Mouse (Mus musculus) G1E (cell line): ENCODE data around the gene Zc3hc1. TPM values are rescaled to one million over a fixed set of nuclear protein-coding genes. Genes with fewer than 3 reads are reported as not detected.
"Not testable (repeated sequence)": the region's sequence is repeated elsewhere in the genome, so short reads cannot be mapped to it uniquely, and the experiment has no call there.

Source experiments
- ATAC-seq: 2 replicates; pipeline ENCODE4 v1.8.0; 2016; ENCODE audit warnings: mild to moderate bottlenecking; ENCODE audit not compliant: insufficient number of reproducible peaks, poor library complexity, low FRiP score, severe bottlenecking; ENCODE audit errors: extremely low read depth
- DNase-seq: peaks from one replicate; pipeline ENCODE4 v3.0.0; 2012; ENCODE audit warnings: low spot score
- H3K27me3 ChIP-seq: 2 replicates; pipeline ENCODE4 v1.6.1; 2012; ENCODE audit warnings: mild to moderate bottlenecking, low read length, inconsistent platforms; ENCODE audit not compliant: insufficient read depth
- H3K36me3 ChIP-seq: replicated peaks from 2 replicates; pipeline ENCODE3; 2012; ENCODE audit warnings: mild to moderate bottlenecking, inconsistent platforms
- H3K4me1 ChIP-seq: 2 replicates; pipeline ENCODE4 v1.6.1; 2012; ENCODE audit warnings: low read depth, low read length, inconsistent platforms, mixed read lengths; ENCODE audit not compliant: insufficient read depth
- H3K4me3 ChIP-seq: 2 replicates; pipeline ENCODE4 v1.5.1; 2012; ENCODE audit warnings: low read depth, mild to moderate bottlenecking, inconsistent platforms, low read length, moderate library complexity, mixed read lengths
- H3K9me3 ChIP-seq: replicated peaks from 2 replicates; pipeline ENCODE4 v1.6.1; 2012; ENCODE audit warnings: inconsistent platforms
- CTCF ChIP-seq: IDR thresholded peaks from 2 replicates; pipeline ENCODE4 v1.5.1; 2012; ENCODE audit warnings: low read depth, low read length, inconsistent platforms, mixed read lengths
- GATA1 ChIP-seq: IDR thresholded peaks from 2 replicates; pipeline ENCODE4 v1.6.1; 2012; ENCODE audit warnings: borderline replicate concordance, low read length, inconsistent platforms, mixed read lengths
- GATA2 ChIP-seq: IDR thresholded peaks from 2 replicates; pipeline ENCODE4 v1.6.1; 2012; ENCODE audit warnings: low read depth, low read length, inconsistent platforms, borderline replicate concordance
- POLR2AphosphoS5 ChIP-seq: IDR thresholded peaks from 2 replicates; pipeline ENCODE4 v1.6.1; 2012; ENCODE audit warnings: low read depth, low read length, inconsistent platforms; ENCODE audit not compliant: insufficient replicate concordance
- TAL1 ChIP-seq: conservative IDR thresholded peaks from 2 replicates; pipeline ENCODE4 v1.6.1; 2012; ENCODE audit warnings: low read depth, low read length, inconsistent platforms, mixed read lengths
- polyA plus RNA-seq: library from polyadenylated mRNA; stranded (reverse); fragments of >175 nt; gene quantifications from 2 replicates; pipeline ENCODE4 v1.2.3, GENCODE M21; 2012
- total RNA-seq, 2 experiments: library from RNA; stranded (forward) in 1 of 2; stranded (reverse) in 1 of 2; fragments of 200-1000 nt in 1 of 2; fragments of >200 nt in 1 of 2; fragmentation: Nextera tagmentation in 1 of 2; gene quantifications; 2 replicates each; pipeline ENCODE4 v1.2.3; 2014 to 2017

The Zc3hc1 gene
- total and polyA plus RNA-seq, 3 experiments: 22.0 to 71.3 (median 53.0) TPM

DNA sequence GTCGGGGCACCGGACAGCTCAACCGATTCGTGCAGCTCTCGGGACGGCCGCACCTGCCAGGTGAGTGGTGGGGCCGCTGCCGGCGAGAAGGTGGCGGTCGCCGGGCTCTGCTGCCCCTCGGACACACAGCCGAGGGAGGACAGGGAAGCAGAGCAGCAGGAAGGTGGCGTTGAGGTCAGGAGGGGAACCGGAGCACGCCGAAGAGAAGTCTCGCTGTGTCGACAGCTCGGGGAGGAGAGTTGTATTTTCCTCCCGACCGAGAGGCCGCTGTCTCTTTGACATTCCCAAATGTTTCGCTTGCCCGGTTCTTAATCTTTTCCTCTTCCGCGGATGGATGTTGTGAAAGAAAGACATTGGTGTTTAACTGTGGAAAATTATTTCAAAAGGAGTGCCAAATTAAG lies 11.3 kb upstream of the Zc3hc1 start:
- DNase-seq: peak; percentile 24
- Histone ChIP-seq H3K4me3 (peak overlapping the region; percentile 99), H3K36me3 (peaks cover 8% of the 10 kb centered on the region), H3K27me3 (0 out of 2 replicates have a peak, but pooled peaks cover 3% of the 10 kb centered on the region), H3K9me3 (no peaks in the 10 kb centered on the region), H3K4me1 (peaks cover 27% of the 10 kb centered on the region)
- no peak for TF ChIP-seq TAL1
- TF ChIP-seq GATA1: no peak
- no peak for TF ChIP-seq GATA2
- TF ChIP-seq CTCF: no peak
- TF ChIP-seq POLR2AphosphoS5: no peak
- ATAC-seq: no peak

DNA sequence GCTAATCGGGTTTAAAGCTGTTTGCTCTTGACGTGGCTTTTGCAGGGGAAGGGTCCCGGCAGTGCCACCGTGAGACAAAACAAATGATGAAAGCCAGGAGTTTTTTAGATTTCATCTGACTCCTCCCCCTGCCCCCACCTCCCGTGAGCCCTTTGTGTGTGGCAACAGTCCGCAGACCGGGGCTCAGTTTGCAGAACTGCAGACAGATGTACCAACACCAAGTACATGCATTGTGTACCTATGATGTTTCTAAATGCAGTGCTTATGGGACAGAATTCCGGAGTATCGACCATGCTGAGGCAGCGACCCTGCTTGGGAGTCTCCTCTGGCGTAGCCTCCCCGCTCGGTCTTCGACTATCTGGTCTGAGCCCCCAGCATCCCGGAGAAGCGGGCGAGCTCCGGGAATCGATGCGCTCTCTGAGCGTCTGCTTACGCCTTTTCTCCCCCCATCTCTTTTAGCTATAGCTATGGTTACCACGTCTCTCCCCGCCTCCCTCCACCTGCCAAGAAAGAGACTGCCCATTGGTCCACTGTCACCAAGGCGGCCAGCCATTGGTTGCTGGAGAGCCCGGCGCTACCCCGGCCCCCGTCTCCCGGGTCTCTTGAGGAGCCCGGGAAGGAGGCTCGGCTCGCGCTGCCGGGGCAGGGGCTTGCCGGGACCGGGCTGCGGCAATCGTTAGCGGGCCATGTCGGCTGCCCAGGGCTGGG lies 10.6 kb upstream of the Zc3hc1 start, which contains the start of gene Klhdc10:
Gene Klhdc10 (plus strand): TSS at position 561 of the 708 bp plus-strand sequence.
- H3K27me3 ChIP-seq: 0 out of 2 replicates have a peak, but pooled peaks cover 3% of the 10 kb centered on the region
- DNase-seq (peak; percentile 100), ATAC-seq (peak; percentile 99)
- no peaks in the 10 kb centered on the region for H3K9me3 ChIP-seq
- H3K4me1 ChIP-seq: peaks cover 27% of the 10 kb centered on the region
- H3K36me3 ChIP-seq: peaks cover 5% of the 10 kb centered on the region
- TF ChIP-seq GATA1 (no peak), CTCF (no peak), GATA2 (no peak), POLR2AphosphoS5 (no peak)
- H3K4me3 ChIP-seq: peak within 1 kb of the TSS; percentile 99

DNA sequence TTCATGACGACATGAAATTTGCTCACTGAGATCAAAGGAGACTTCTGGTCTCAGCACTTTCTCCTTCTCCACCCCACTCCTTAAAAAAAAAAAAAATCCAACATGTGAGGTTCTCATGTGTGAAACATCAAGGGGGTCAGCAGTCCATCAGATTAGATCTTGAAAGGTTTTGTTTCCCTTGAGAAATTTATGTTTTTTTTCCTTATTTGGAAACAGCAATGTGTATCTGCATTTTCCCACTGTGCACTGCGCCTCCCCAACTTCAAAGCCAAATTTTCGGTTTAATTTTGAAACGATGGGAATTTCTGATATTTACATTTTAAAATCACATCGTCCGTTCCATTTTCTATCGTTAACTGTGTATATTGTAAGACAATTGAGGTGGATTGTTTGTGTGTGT lies 9.9 kb upstream of the Zc3hc1 start:
- H3K27me3 ChIP-seq: 0 out of 2 replicates have a peak, but pooled peaks cover 5% of the 10 kb centered on the region

DNA sequence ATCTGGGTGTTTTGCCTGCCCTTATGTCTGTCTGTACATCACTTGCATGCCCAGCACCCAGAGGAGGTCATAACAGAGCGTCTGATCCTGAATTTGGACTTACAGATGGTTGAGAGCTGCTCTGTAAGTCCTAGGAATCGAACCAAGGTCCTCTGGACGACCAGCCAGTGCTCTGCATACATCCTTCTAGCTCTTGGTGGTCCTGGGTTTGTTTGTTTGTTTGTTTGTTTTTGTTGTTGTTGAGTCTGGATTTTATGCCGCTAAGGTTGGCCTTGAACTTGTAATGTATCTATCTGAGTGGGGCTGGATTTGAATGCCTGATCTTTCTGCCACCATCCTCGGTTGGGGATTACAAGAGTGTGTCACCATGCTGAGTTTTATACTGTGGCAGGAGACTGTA lies 9.3 kb upstream of the Zc3hc1 start:
- 0 out of 2 replicates have a peak, but pooled peaks cover 5% of the 10 kb centered on the region for H3K27me3 ChIP-seq
- H3K4me3 ChIP-seq: no peak overlapping the region
- DNase-seq: no peak
- TF ChIP-seq TAL1: no peak
- peaks cover 27% of the 10 kb centered on the region for H3K4me1 ChIP-seq
- no peaks in the 10 kb centered on the region for H3K9me3 ChIP-seq
- ATAC-seq: no peak
- H3K36me3 ChIP-seq: peaks cover 4% of the 10 kb centered on the region

More for the DNA sequence above, 9.9 kb upstream of the Zc3hc1 start:
- ATAC-seq (no peak), DNase-seq (no peak)
- H3K9me3 ChIP-seq: no peaks in the 10 kb centered on the region
- TF ChIP-seq TAL1 (no peak), GATA2 (no peak), CTCF (no peak)
- peak overlapping the region; percentile 99 for H3K4me3 ChIP-seq
- peaks cover 5% of the 10 kb centered on the region for H3K36me3 ChIP-seq
- peaks cover 27% of the 10 kb centered on the region for H3K4me1 ChIP-seq

DNA sequence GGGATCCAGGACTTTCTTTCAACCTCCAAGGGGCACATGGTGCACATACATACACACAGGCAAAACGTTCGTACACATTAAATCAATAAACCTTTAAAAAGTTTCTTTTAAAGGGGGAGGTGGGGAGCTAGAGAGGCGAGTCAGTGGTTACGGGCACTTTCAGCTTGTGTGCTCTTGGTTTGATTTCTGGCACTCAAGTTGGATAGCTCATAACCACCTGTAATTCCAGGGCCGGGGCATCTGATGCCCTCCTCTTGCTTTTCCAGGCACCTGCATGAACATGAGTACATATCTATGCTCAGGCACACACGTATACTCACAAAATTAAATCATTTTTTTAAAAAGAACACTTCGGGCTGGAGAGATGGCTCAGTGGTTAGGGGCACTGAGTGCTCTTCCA lies 1.2 kb upstream of the Zc3hc1 start:
- Histone ChIP-seq H3K4me1 (peaks cover 16% of the 10 kb centered on the region), H3K27me3 (0 out of 2 replicates have a peak, but pooled peaks cover 2% of the 10 kb centered on the region), H3K4me3 (no peak overlapping the region), H3K36me3 (peaks cover 14% of the 10 kb centered on the region), H3K9me3 (no peaks in the 10 kb centered on the region)
- ATAC-seq (no peak), DNase-seq (no peak)
- TF ChIP-seq GATA1 (no peak), TAL1 (no peak), GATA2 (no peak), CTCF (no peak), POLR2AphosphoS5 (no peak)

DNA sequence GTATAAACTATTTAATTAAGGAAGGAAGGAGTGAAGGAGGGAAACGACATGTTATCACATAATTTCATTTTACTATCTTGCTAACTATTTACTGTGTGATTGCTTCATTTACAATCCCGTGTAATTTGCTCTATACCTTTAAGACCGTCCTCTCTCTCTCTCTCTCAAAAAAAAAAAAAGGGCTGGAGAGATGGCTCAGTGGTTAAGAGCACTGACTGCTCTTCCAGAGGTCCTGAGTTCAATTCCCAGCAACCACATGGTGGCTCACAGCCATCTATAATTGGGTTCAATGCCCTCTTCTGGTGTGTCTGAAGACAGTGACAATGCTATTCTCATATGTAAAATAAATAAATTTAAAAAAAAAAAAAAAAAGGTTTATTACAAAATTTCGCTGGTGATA lies 557 bp downstream of the Zc3hc1 start:
- peaks cover 16% of the 10 kb centered on the region for H3K4me1 ChIP-seq
- not testable (repeated sequence) for ATAC-seq, H3K27me3 ChIP-seq, DNase-seq, H3K9me3 ChIP-seq
- peaks cover 31% of the 10 kb centered on the region for H3K36me3 ChIP-seq
- peak overlapping the region; percentile 83 for H3K4me3 ChIP-seq

DNA sequence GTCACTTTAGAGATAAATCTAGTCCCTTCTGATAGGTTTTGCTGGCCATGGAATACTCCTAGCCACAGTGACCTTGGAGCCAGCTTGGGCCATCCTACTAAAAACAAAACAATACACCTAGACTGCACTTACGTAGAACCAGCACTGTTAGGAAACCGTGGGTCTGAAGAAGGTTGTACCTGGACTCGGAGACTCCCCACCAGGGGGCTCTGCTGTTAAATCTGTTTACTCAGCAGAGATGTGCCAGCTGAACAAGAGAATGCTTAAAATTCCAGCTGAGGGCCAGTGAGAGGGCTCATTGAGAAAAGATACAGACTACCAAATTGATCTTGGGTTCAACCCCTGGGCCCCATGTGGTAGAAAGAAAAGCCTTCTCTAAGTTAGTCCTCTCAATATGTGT lies 9.7 kb downstream of the Zc3hc1 start:
- Histone ChIP-seq H3K36me3 (peaks cover 92% of the 10 kb centered on the region), H3K4me1 (peaks cover 5% of the 10 kb centered on the region), H3K27me3 (no peaks in the 10 kb centered on the region), H3K9me3 (no peaks in the 10 kb centered on the region), H3K4me3 (no peak overlapping the region)
- DNase-seq (no peak), ATAC-seq (no peak)
- TF ChIP-seq GATA2 (no peak), TAL1 (no peak)
